Mouse (Mus musculus) embryo, embryonic 9.5 days (tissue): ENCODE measurements around the gene Tmem151b.

ENCODE experiments used
- DNase-seq: peaks from one replicate; pipeline ENCODE4 v3.0.0-alpha.2; 2017; ENCODE audit errors: extremely low spot score

Tmem151b gene

GRCm38 (mm10) chr17:45510871-45511270 lies 38.6 kb downstream of the Tmem151b start:
- DNase-seq, result no peak

- DNase-seq, result peak; percentile 97
Measured at GRCm38 (mm10) chr17:45506700-45507189, 42.7 kb downstream of the Tmem151b start, which contains the start of gene Aars2. TSS of gene Aars2 (plus strand) at chr17:45506841.

- DNase-seq, result no peak
Measured at GRCm38 (mm10) chr17:45505941-45506465, 43.5 kb downstream of the Tmem151b start.

- no peak for DNase-seq
Measured at GRCm38 (mm10) chr17:45503301-45503973, 46.0 kb downstream of the Tmem151b start.

GRCm38 (mm10) chr17:45502324-45502723 lies 47.2 kb downstream of the Tmem151b start:
- no peak for DNase-seq

GRCm38 (mm10) chr17:45500981-45501380 lies 48.5 kb downstream of the Tmem151b start:
- DNase-seq, result no peak

- DNase-seq, result no peak
Measured at GRCm38 (mm10) chr17:45499516-45499915, 50.0 kb downstream of the Tmem151b start.

- DNase-seq, result no peak
Measured at GRCm38 (mm10) chr17:45498397-45498796, 51.1 kb downstream of the Tmem151b start.

- DNase-seq, result no peak
Measured at GRCm38 (mm10) chr17:45495398-45495797, 54.1 kb downstream of the Tmem151b start.
